Mouse (Mus musculus): ENCODE results near the gene Cyth1. TPM values are rescaled to one million over a fixed set of nuclear protein-coding genes. Genes with fewer than 3 reads are reported as not detected.

The Cyth1 gene
- polyA plus RNA-seq (2012; rRNA removed) = 8.5 and 19.6 TPM in 2 replicates

DNA sequence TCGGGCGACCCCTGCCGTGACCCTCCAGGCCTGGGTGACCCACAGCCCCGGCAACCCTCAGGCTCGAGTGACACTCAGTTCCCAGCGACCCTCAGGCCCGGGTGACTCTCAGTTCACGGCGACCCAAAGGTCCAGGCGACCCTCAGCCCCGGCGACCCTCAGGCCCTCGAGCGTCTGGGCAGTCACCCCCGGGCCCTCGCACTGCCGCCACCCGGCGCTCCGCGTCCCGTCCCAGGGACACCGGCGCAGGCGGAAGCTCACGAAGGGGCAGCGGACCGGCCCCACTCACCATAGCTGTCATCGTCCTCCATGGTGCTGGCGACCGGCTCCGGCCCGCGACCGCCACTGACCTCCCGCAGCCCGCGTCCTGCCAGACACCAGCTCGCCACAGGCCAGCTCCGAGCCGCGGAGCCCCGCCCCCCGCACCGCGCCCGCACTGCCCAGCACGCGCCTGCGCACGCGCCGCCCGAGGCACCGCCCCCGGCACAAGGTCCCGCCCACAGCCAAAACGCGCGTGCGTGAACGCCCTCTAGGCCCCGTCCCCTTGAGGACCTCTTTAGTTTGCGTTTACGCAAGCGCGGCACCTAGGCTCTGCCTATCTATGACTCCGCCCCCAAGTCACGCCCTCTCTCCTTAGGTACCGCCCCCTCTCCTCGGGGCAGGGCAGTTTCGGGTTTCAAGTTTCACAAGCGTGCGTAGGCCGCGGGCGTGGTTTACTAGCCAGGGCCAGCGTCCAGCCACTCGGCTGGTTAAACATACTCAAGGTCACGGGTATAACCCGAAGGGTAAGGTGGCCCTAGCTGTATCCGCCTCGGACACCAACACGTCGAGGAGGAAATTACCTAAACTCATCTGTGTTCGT, at the start of gene Cyth1:
TSS of gene Cyth1 (minus strand) at position 443 of the 862 bp plus-strand sequence.
- TF ChIP-seq CTCF (IDR thresholded peaks at IDR 0.05; ENCODE audit: extremely low read depth, insufficient read length, insufficient replicate concordance, low read depth, low read length) = no peak
- peak; percentile 69 for TF ChIP-seq POLR2A (IDR thresholded peaks at IDR 0.05; ENCODE audit: low read depth, low read length)
- H3K27ac ChIP-seq (ENCODE audit: insufficient read depth, low read depth, low read length) = peak within 1 kb of the TSS; percentile 95
- under 1% methylated on average over 85 of the region's 86 CpGs for WGBS

GRCm38 (mm10) chr11:118297967-118298366, 49.6 kb upstream of the Cyth1 start:
- WGBS = 89% methylated on average over 3 of the region's 3 CpGs
- TF ChIP-seq CTCF (IDR thresholded peaks at IDR 0.05; ENCODE audit: extremely low read depth, insufficient read length, insufficient replicate concordance, low read depth, low read length) = no peak
- TF ChIP-seq POLR2A (IDR thresholded peaks at IDR 0.05; ENCODE audit: low read depth, low read length) = no peak

More for the DNA sequence above, at the start of gene Cyth1:
- H3K4me3 ChIP-seq (ENCODE audit: low read depth, low read length) = peak within 1 kb of the TSS; percentile 87
- H3K36me3 ChIP-seq (ENCODE audit: control insufficient read depth, insufficient read depth, low read length) = no peaks in the 10 kb centered on the region
- H3K27me3 ChIP-seq (ENCODE audit: control insufficient read depth, insufficient read depth, low read length) = no peaks in the 10 kb centered on the region
- peaks cover 12% of the 10 kb centered on the region; the same call in 1 of the 2 replicates for H3K4me1 ChIP-seq (ENCODE audit: control insufficient read depth, insufficient read depth, insufficient read length, low read length)

GRCm38 (mm10) chr11:118295026-118295425, 46.6 kb upstream of the Cyth1 start:
- no peak overlapping the region for H3K27ac ChIP-seq (ENCODE audit: insufficient read depth, low read depth, low read length)
- TF ChIP-seq POLR2A (IDR thresholded peaks at IDR 0.05; ENCODE audit: low read depth, low read length) (no peak), CTCF (IDR thresholded peaks at IDR 0.05; ENCODE audit: extremely low read depth, insufficient read length, insufficient replicate concordance, low read depth, low read length) (no peak)
- H3K36me3 ChIP-seq (ENCODE audit: control insufficient read depth, insufficient read depth, low read length) = no peaks in the 10 kb centered on the region
- no peaks in the 10 kb centered on the region for H3K27me3 ChIP-seq (ENCODE audit: control insufficient read depth, insufficient read depth, low read length)
- H3K4me3 ChIP-seq (ENCODE audit: low read depth, low read length) = no peak overlapping the region
- no peaks in the 10 kb centered on the region for H3K4me1 ChIP-seq (ENCODE audit: control insufficient read depth, insufficient read depth, insufficient read length, low read length)
- WGBS = 58% methylated on average over 2 of the region's 2 CpGs

More at GRCm38 (mm10) chr11:118297967-118298366, 49.6 kb upstream of the Cyth1 start:
- Histone ChIP-seq H3K27me3 (ENCODE audit: control insufficient read depth, insufficient read depth, low read length) (no peaks in the 10 kb centered on the region), H3K4me3 (ENCODE audit: low read depth, low read length) (no peak overlapping the region), H3K27ac (ENCODE audit: insufficient read depth, low read depth, low read length) (no peak overlapping the region), H3K36me3 (ENCODE audit: control insufficient read depth, insufficient read depth, low read length) (no peaks in the 10 kb centered on the region), H3K4me1 (ENCODE audit: control insufficient read depth, insufficient read depth, insufficient read length, low read length) (no peaks in the 10 kb centered on the region)

GRCm38 (mm10) chr11:118292671-118293070, 44.3 kb upstream of the Cyth1 start:
- 61% methylated on average over 6 of the region's 6 CpGs for WGBS
- Histone ChIP-seq H3K27me3 (ENCODE audit: control insufficient read depth, insufficient read depth, low read length) (no peaks in the 10 kb centered on the region), H3K4me3 (ENCODE audit: low read depth, low read length) (no peak overlapping the region), H3K36me3 (ENCODE audit: control insufficient read depth, insufficient read depth, low read length) (no peaks in the 10 kb centered on the region), H3K4me1 (ENCODE audit: control insufficient read depth, insufficient read depth, insufficient read length, low read length) (peaks cover 9% of the 10 kb centered on the region; the same call in 1 of the 2 replicates), H3K27ac (ENCODE audit: insufficient read depth, low read depth, low read length) (no peak overlapping the region)
- TF ChIP-seq POLR2A (IDR thresholded peaks at IDR 0.05; ENCODE audit: low read depth, low read length) (no peak), CTCF (IDR thresholded peaks at IDR 0.05; ENCODE audit: extremely low read depth, insufficient read length, insufficient replicate concordance, low read depth, low read length) (no peak)

DNA sequence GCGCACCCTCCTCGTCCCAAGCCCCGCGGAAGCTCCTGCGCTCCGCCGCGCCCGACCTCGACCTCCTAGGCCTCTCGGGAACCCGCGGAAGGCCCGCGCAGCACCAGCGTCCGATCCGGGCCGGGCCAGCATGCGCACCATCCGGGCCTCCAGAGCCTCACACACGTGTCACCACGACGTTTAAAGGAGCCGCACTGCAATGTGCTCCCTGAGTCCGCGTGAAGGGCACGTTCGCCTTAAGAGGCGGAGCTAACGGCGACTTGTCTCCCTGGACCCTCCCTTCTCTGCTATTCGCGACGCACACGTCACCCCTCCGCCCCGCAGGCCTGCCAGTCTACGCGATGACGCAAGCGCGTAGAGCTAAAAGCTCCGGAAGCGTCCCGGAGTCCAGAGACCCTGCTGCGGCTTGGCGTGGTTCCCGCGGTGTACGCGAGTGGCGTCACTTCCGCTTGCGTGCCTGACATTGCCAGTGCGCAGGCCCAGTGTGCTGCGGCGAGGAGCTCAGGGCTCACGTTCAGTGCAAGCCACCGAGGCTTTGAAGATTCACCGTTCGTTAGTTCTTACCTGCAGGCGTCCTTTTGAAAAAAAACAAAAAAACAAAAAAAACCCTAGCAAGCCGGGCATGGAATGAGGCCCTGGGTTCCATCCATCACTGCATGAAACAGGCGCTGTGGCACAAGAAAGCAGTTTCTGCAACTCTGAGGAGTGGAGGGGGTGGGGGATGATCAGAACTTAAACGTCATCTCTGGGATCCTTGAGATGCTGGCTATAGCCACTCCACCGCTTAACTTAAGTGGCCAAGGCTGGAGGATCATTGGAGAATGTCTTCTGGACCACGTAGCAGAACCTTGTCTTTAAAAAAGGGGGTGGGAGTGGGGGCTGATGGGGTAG, 41.9 kb upstream of the Cyth1 start, which contains the start of gene Usp36:
TSS of gene Usp36 (minus strand) at position 246 of the 891 bp plus-strand sequence.
- H3K27me3 ChIP-seq (ENCODE audit: control insufficient read depth, insufficient read depth, low read length) = no peaks in the 10 kb centered on the region
- H3K36me3 ChIP-seq (ENCODE audit: control insufficient read depth, insufficient read depth, low read length) = peaks cover 13% of the 10 kb centered on the region
- TF ChIP-seq POLR2A (IDR thresholded peaks at IDR 0.05; ENCODE audit: low read depth, low read length) (peak; percentile 83), CTCF (IDR thresholded peaks at IDR 0.05; ENCODE audit: extremely low read depth, insufficient read length, insufficient replicate concordance, low read depth, low read length) (0 out of 2 replicates have a peak, but pooled peaks have one; percentile 17)
- peak within 1 kb of the TSS; percentile 77 for H3K27ac ChIP-seq (ENCODE audit: insufficient read depth, low read depth, low read length)
- 1% methylated on average over 68 of the region's 68 CpGs for WGBS
- H3K4me3 ChIP-seq (ENCODE audit: low read depth, low read length) = peak within 1 kb of the TSS; percentile 81
- H3K4me1 ChIP-seq (ENCODE audit: control insufficient read depth, insufficient read depth, insufficient read length, low read length) = peaks cover 9% of the 10 kb centered on the region; the same call in 1 of the 2 replicates

GRCm38 (mm10) chr11:118289562-118289961, 41.2 kb upstream of the Cyth1 start:
- TF ChIP-seq POLR2A (IDR thresholded peaks at IDR 0.05; ENCODE audit: low read depth, low read length) (no peak), CTCF (IDR thresholded peaks at IDR 0.05; ENCODE audit: extremely low read depth, insufficient read length, insufficient replicate concordance, low read depth, low read length) (no peak)

More at GRCm38 (mm10) chr11:118289562-118289961, 41.2 kb upstream of the Cyth1 start:
- Histone ChIP-seq H3K27me3 (ENCODE audit: control insufficient read depth, insufficient read depth, low read length) (no peaks in the 10 kb centered on the region), H3K4me3 (ENCODE audit: low read depth, low read length) (peak overlapping the region; percentile 81), H3K27ac (ENCODE audit: insufficient read depth, low read depth, low read length) (peak overlapping the region; percentile 77), H3K4me1 (ENCODE audit: control insufficient read depth, insufficient read depth, insufficient read length, low read length) (peaks cover 9% of the 10 kb centered on the region; the same call in 1 of the 2 replicates), H3K36me3 (ENCODE audit: control insufficient read depth, insufficient read depth, low read length) (peaks cover 20% of the 10 kb centered on the region)
- under 1% methylated on average over 22 of the region's 22 CpGs for WGBS
